Mouse (Mus musculus) liver, adult 2 months (tissue): ENCODE data around the gene Hist1h2bj.

Experiments used
- CTCF ChIP-seq: fragments of 200-500 bp; IDR thresholded peaks from 2 replicates; pipeline ENCODE4 v1.5.1; 2011; ENCODE audit warnings: low read depth, low read length, control low read depth
- POLR2A ChIP-seq: fragments of 200-500 bp; IDR thresholded peaks from 2 replicates; pipeline ENCODE4 v1.6.1; 2011; ENCODE audit warnings: low read length, control low read depth; ENCODE audit not compliant: insufficient read depth; ENCODE audit errors: extremely low read depth

GRCm38 (mm10) chr13:22036149-22036956, 6.7 kb upstream of the Hist1h2bj start:
- no peak for TF ChIP-seq POLR2A
- no peak for TF ChIP-seq CTCF
